Mouse (Mus musculus) testis, adult 2 months (tissue): ENCODE results near the gene Cwf19l1. TPM values are rescaled to one million over a fixed set of nuclear protein-coding genes. Genes with fewer than 3 reads are reported as not detected.
A peak's percentile ranks its signal among the peaks of the same experiment; 100 is the strongest.

Experiments
- H3K27ac ChIP-seq: fragments of 200-500 bp; 2 replicates; pipeline ENCODE4 v1.5.1; 2012; ENCODE audit warnings: low read depth, low read length; ENCODE audit not compliant: control insufficient read depth, insufficient read depth
- H3K27me3 ChIP-seq: fragments of 200-500 bp; 2 replicates; pipeline ENCODE4 v1.6.1; 2012; ENCODE audit warnings: mild to moderate bottlenecking, low read length, moderate library complexity; ENCODE audit not compliant: control insufficient read depth, insufficient read depth
- H3K36me3 ChIP-seq: fragments of 200-500 bp; 2 replicates; pipeline ENCODE4 v1.6.1; 2012; ENCODE audit warnings: mild to moderate bottlenecking, low read length; ENCODE audit not compliant: control insufficient read depth, insufficient read depth
- H3K4me1 ChIP-seq: fragments of 200-500 bp; 2 replicates; pipeline ENCODE4 v1.6.1; 2012; ENCODE audit warnings: low read length; ENCODE audit not compliant: control insufficient read depth, insufficient read depth
- H3K4me3 ChIP-seq: fragments of 200-500 bp; 2 replicates; pipeline ENCODE4 v1.5.1; 2012; ENCODE audit warnings: low read depth, mild to moderate bottlenecking, low read length, moderate library complexity, mixed read lengths; ENCODE audit not compliant: control insufficient read depth
- CTCF ChIP-seq: fragments of 200-500 bp; IDR thresholded peaks from 2 replicates; pipeline ENCODE4 v1.5.1; 2012; ENCODE audit warnings: low read depth, mild to moderate bottlenecking, inconsistent platforms, low read length, moderate library complexity; ENCODE audit not compliant: control insufficient read depth, insufficient read depth, insufficient replicate concordance
- POLR2A ChIP-seq: fragments of 200-500 bp; IDR thresholded peaks from 2 replicates; pipeline ENCODE4 v1.6.1; 2012; ENCODE audit warnings: low read depth, mild to moderate bottlenecking, inconsistent platforms, low read length, moderate library complexity; ENCODE audit not compliant: control insufficient read depth
- polyA plus RNA-seq: library from polyadenylated mRNA; depleted of rRNA; stranded (reverse); fragments of >200 nt; gene quantifications from 2 replicates; pipeline ENCODE4 v1.2.3, GENCODE M21; 2012

The Cwf19l1 gene
- polyA plus RNA-seq, 1 experiment: 6.8 TPM

DNA sequence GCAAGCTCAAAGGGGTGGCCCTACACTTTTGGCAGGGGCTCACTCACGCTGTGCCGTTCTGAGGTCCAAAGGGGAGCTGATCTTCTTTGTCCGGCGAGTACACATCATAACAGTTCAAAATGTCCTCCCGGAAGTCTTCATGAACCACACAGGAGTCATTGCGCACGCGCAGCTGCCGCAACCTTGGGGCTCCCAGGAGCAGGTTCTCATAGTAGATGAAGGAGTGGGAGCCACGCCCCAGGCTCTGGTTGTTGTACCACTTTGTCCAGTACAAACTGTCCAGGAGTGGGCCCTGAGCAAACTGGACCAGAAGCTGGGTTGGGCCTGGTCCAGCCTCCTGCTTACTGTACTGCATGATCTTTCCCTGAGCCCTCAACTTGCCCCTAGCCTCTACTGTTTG is 21.3 kb upstream of the Cwf19l1 start:
- Histone ChIP-seq H3K4me3 (peak overlapping the region; percentile 90), H3K27me3 (no peaks in the 10 kb centered on the region), H3K4me1 (peaks cover 12% of the 10 kb centered on the region), H3K27ac (peak overlapping the region; percentile 77), H3K36me3 (no peaks in the 10 kb centered on the region)
- peak; percentile 45; the same call in 1 of the 2 replicates for TF ChIP-seq POLR2A
- TF ChIP-seq CTCF: no peak

- Histone ChIP-seq H3K4me1 (peaks cover 12% of the 10 kb centered on the region), H3K27ac (no peak overlapping the region), H3K36me3 (peaks cover 4% of the 10 kb centered on the region), H3K4me3 (no peak overlapping the region), H3K27me3 (no peaks in the 10 kb centered on the region)
- TF ChIP-seq CTCF: no peak
- no peak for TF ChIP-seq POLR2A
Observed at GRCm38 (mm10) chr19:44153781-44154180, 18.1 kb upstream of the Cwf19l1 start.

- Histone ChIP-seq H3K27ac (no peak overlapping the region), H3K4me1 (peaks cover 16% of the 10 kb centered on the region), H3K36me3 (peaks cover 4% of the 10 kb centered on the region), H3K27me3 (no peaks in the 10 kb centered on the region), H3K4me3 (peak overlapping the region; percentile 77)
- TF ChIP-seq POLR2A: no peak
- TF ChIP-seq CTCF: no peak
Observed at GRCm38 (mm10) chr19:44148991-44149390, 13.3 kb upstream of the Cwf19l1 start.

- Histone ChIP-seq H3K4me1 (peaks cover 16% of the 10 kb centered on the region), H3K27me3 (no peaks in the 10 kb centered on the region), H3K36me3 (peaks cover 4% of the 10 kb centered on the region), H3K4me3 (peak overlapping the region; percentile 33), H3K27ac (no peak overlapping the region)
- no peak for TF ChIP-seq POLR2A
- TF ChIP-seq CTCF: no peak
Observed at GRCm38 (mm10) chr19:44148345-44148744, 12.7 kb upstream of the Cwf19l1 start.

DNA sequence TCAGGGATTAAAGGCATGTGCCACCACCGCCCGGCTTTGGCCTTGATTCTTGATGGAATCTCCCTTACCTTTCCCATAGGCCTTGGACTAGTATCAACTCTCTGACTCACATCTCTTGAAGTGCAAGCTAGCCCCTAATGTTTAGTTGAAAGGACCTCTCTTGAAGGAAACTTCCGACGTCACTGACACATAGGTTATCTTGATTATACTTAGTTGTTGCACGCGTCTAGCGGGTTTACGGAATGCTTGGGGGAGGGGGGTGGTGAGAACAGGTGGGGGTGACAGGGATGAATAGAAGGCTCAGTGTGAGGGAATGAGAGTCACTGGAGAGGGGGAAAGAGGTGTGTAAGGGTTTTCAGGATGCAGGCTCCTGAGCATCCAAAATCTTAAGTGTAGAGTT is 11.3 kb upstream of the Cwf19l1 start:
- Histone ChIP-seq H3K4me3 (no peak overlapping the region), H3K4me1 (peaks cover 16% of the 10 kb centered on the region), H3K27me3 (no peaks in the 10 kb centered on the region), H3K27ac (no peak overlapping the region), H3K36me3 (peaks cover 4% of the 10 kb centered on the region)
- no peak for TF ChIP-seq CTCF
- TF ChIP-seq POLR2A: no peak

- TF ChIP-seq CTCF (no peak), POLR2A (no peak)
- H3K27me3 ChIP-seq: no peaks in the 10 kb centered on the region
- H3K4me1 ChIP-seq: peaks cover 16% of the 10 kb centered on the region
- H3K27ac ChIP-seq: peak overlapping the region; percentile 64
- H3K36me3 ChIP-seq: peaks cover 4% of the 10 kb centered on the region
- peak overlapping the region; percentile 85 for H3K4me3 ChIP-seq
Observed at GRCm38 (mm10) chr19:44146568-44146879, 10.8 kb upstream of the Cwf19l1 start.

GRCm38 (mm10) chr19:44145702-44146567 is 10.3 kb upstream of the Cwf19l1 start, which contains the start of gene Bloc1s2:
Bloc1s2 (minus strand) TSS chr19:44146446.
- TF ChIP-seq CTCF (no peak), POLR2A (peak; percentile 86)
- H3K27me3 ChIP-seq: no peaks in the 10 kb centered on the region
- peak within 1 kb of the TSS; percentile 64 for H3K27ac ChIP-seq
- H3K4me3 ChIP-seq: peak within 1 kb of the TSS; percentile 85
- peaks cover 4% of the 10 kb centered on the region for H3K36me3 ChIP-seq
- H3K4me1 ChIP-seq: peaks cover 16% of the 10 kb centered on the region

DNA sequence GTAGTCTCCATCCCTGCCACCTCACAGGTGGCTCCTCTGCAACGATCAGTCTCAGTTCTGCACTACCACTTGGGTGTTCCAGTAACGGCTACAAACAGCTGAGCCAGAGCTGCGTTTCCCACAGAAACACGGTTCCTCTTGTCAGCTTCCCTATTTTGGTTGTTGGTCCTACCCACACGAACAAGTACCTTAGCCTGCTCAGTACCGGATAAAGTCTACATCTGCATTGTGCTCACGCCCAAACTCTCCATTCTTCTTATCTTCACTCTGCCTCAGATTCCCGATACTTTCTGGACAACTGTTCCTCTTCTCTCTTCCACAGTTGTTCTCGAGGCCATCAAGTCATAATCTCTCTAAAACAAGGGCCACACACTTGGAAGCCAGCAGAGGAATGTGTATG is 8.7 kb upstream of the Cwf19l1 start:
- H3K27me3 ChIP-seq: no peaks in the 10 kb centered on the region
- H3K4me3 ChIP-seq: no peak overlapping the region
- H3K4me1 ChIP-seq: peaks cover 16% of the 10 kb centered on the region
- H3K27ac ChIP-seq: no peak overlapping the region
- TF ChIP-seq POLR2A (no peak), CTCF (no peak)
- peaks cover 6% of the 10 kb centered on the region for H3K36me3 ChIP-seq
